Mouse (Mus musculus) E14TG2a.4 (cell line): ENCODE measurements around the gene Ankzf1.

Source experiments
- CTCF ChIP-seq: conservative IDR thresholded peaks from 2 replicates; pipeline ENCODE4 v1.5.1; 2014; ENCODE audit warnings: low read length
- NANOG ChIP-seq: IDR thresholded peaks from 2 replicates; pipeline ENCODE4 v1.6.1; 2014; ENCODE audit warnings: borderline replicate concordance, low read length, mixed read lengths

- TF ChIP-seq CTCF (no peak), NANOG (no peak)
These were observed 37.2 kb downstream of the Ankzf1 start for GRCm38 (mm10) chr1:75229158-75229557.
